Mouse (Mus musculus) limb, embryonic 14.5 days (tissue): ENCODE data around the gene Palld. TPM values are rescaled to one million over a fixed set of nuclear protein-coding genes. Genes with fewer than 3 reads are reported as not detected.

Source experiments
- ATAC-seq: fragments of 200-750 bp; cut with Nextera tagmentation; 2 replicates; pipeline ENCODE4 v1.8.0; 2017; ENCODE audit warnings: low read depth, moderate number of reproducible peaks, moderate TSS enrichment; ENCODE audit not compliant: low FRiP score
- DNase-seq: peaks from one replicate; pipeline ENCODE4 v3.0.0-alpha.2; 2015; ENCODE audit warnings: low spot score
- H3K27ac ChIP-seq: fragments of 300-500 bp; sonication (generic); replicated peaks from 2 replicates; pipeline ENCODE4 v1.5.1; 2014; ENCODE audit warnings: low read depth, mild to moderate bottlenecking, low read length, moderate library complexity, mixed read lengths
- H3K27me3 ChIP-seq: fragments of 300-500 bp; sonication (generic); 2 replicates; pipeline ENCODE4 v1.6.1; 2014; ENCODE audit warnings: low read length, mixed read lengths; ENCODE audit not compliant: control insufficient read depth, insufficient read depth
- H3K36me3 ChIP-seq: fragments of 300-500 bp; sonication (generic); 2 replicates; pipeline ENCODE4 v1.6.1; 2014; ENCODE audit warnings: mild to moderate bottlenecking, low read length, moderate library complexity, mixed read lengths; ENCODE audit not compliant: control insufficient read depth, insufficient read depth
- H3K4me1 ChIP-seq: fragments of 300-500 bp; sonication (generic); 2 replicates; pipeline ENCODE4 v1.6.1; 2014; ENCODE audit warnings: antibody characterized with exemption, low read length, mixed read lengths; ENCODE audit not compliant: control insufficient read depth, insufficient read depth
- H3K4me2 ChIP-seq: fragments of 300-500 bp; sonication (generic); replicated peaks from 2 replicates; pipeline ENCODE4 v1.6.1; 2014; ENCODE audit warnings: low read depth, mild to moderate bottlenecking, low read length, moderate library complexity; ENCODE audit not compliant: severe bottlenecking
- H3K4me3 ChIP-seq: fragments of 300-500 bp; sonication (generic); replicated peaks from 2 replicates; pipeline ENCODE4 v1.5.1; 2014; ENCODE audit warnings: low read length
- H3K9ac ChIP-seq: fragments of 300-500 bp; sonication (generic); 2 replicates; pipeline ENCODE4 v1.6.1; 2014; ENCODE audit warnings: mild to moderate bottlenecking, low read depth, low read length, moderate library complexity; ENCODE audit not compliant: severe bottlenecking
- H3K9me3 ChIP-seq: fragments of 300-500 bp; sonication (generic); 2 replicates; pipeline ENCODE4 v1.6.1; 2016; ENCODE audit warnings: low read length; ENCODE audit not compliant: control insufficient read depth
- POLR2A ChIP-seq: fragments of 200-500 bp; IDR thresholded peaks from 2 replicates; pipeline ENCODE4 v1.8.0; 2012; ENCODE audit warnings: inconsistent platforms, mild to moderate bottlenecking, moderate library complexity, borderline replicate concordance; ENCODE audit not compliant: insufficient read depth, insufficient read length; ENCODE audit errors: extremely low read depth
- WGBS: fragments of 180-500 bp; shearing (Covaris S2); extraction: QIAGEN DNeasy Blood & Tissue Kit; methylation state at CpG from one replicate; pipeline ENCODE4 v1.1.7; 2014; 5-methylcytosine and 5-hydroxymethylcytosine counted together
- polyA plus RNA-seq, 2 experiments: library from polyadenylated mRNA; depleted of rRNA in 1 of 2; stranded (reverse) in 1 of 2; unstranded in 1 of 2; fragments of >200 nt; fragmentation: Nextera tagmentation in 1 of 2; extraction: Ambion mirVana in 1 of 2; gene quantifications; 2 replicates each; pipeline versions ENCODE4 v1.2.1 to v1.2.3; 2012 to 2014

Palld gene
- polyA plus RNA-seq, 2 experiments, result 61.4 to 99.0 TPM

DNA sequence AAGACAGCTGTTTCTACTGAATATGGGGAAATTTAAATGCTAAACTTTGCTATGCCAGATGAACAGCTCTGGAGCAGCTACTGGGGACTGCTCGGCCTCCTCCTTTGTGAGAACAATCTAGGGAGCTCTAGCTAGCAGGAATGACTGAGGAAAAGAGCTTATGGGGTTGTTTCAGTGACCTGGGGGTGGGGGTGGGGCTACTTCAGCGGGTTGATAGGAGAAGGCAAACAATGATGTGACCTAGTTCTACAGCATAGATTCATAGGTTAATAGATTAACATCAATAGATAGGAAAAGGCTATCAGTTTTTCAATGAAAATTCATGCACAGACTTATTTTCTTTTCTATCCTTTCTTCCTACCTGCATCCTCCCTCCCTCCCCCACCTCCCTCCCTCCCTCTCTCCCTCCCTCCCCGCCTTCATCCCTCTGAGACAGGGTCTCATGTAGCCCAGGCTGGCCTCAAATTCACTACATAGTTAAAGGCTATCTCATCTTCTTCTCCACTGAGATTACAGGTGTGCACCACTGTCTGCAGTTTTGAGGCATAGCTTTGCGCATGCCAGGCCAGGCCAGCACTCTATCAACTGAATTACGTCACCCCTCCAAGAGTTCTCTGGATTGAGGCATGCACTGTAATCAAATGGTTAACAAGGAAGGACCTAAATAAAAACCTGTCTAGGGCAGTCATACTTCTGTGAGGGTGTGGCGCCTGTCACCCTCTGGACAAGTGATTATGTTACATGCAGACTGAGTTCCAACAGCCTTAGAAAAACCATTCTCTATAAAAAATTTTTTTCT, 158.5 kb downstream of the Palld start:
- Histone ChIP-seq H3K4me2 (no peak overlapping the region), H3K4me1 (peaks cover 26% of the 10 kb centered on the region), H3K27ac (no peak overlapping the region), H3K9me3 (no peaks in the 10 kb centered on the region), H3K4me3 (no peak overlapping the region), H3K36me3 (no peaks in the 10 kb centered on the region), H3K9ac (no peak overlapping the region), H3K27me3 (no peaks in the 10 kb centered on the region)
- ATAC-seq, result no peak
- 68% methylated on average over 6 of the region's 6 CpGs for WGBS
- DNase-seq, result no peak
- TF ChIP-seq POLR2A, result no peak

DNA sequence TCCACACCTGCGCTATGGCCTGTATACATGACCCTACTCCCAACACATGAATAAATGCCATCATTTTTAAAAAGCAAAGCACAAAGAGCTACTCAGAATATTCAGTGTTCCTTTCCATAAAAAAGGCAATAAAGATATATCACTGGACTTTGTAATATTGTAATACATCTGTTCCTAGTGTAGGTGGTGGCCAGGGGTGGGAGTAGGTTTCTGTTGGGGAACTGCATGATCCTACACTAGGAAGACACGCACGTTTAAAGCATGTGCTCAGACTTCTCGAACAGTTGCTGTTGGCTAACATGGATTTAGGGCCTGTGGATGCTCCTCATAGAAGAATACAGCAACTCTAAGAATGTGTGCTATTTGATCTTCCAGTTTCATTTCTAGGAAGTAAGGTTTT, 165.0 kb downstream of the Palld start:
- no peak overlapping the region for H3K4me2 ChIP-seq
- H3K4me3 ChIP-seq, result no peak overlapping the region
- no peaks in the 10 kb centered on the region for H3K9me3 ChIP-seq
- no peak overlapping the region for H3K9ac ChIP-seq
- peaks cover 13% of the 10 kb centered on the region; the same call in 1 of the 2 replicates for H3K4me1 ChIP-seq
- 0 out of 2 replicates have a peak, but pooled peaks cover 2% of the 10 kb centered on the region for H3K36me3 ChIP-seq
- 72% methylated on average over 4 of the region's 4 CpGs for WGBS
- H3K27me3 ChIP-seq, result no peaks in the 10 kb centered on the region
- no peak for ATAC-seq
- DNase-seq, result no peak
- H3K27ac ChIP-seq, result peak overlapping the region; percentile 26; the same call in 1 of the 2 replicates
- no peak for TF ChIP-seq POLR2A

DNA sequence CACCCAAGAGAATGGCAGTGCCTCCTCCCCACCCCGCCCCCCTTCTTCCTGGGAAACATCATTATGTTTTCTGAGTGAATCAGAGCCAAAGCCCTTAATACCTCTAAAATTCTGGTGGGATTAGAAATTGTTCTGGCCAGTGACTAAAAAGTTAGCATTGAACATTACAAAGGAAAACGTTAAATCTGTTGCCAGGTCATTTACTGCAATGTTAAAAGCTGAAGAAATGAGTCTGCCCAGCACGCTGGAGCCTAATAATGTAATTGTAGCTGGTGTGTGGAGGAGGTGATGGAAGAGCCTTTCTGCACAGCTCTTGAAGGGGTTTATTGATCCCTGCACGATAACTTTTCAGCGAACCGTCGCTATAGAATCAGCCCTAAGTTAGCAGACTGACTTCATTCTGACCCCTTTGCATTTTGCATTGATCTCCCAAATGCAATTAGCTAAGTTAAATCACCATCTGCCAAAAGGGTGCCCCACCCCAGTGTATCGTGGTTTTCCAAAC, 165.7 kb downstream of the Palld start:
- peak overlapping the region; percentile 26; the same call in 1 of the 2 replicates for H3K27ac ChIP-seq
- no peak overlapping the region for H3K4me2 ChIP-seq
- 40% methylated on average over 8 of the region's 8 CpGs for WGBS

DNA sequence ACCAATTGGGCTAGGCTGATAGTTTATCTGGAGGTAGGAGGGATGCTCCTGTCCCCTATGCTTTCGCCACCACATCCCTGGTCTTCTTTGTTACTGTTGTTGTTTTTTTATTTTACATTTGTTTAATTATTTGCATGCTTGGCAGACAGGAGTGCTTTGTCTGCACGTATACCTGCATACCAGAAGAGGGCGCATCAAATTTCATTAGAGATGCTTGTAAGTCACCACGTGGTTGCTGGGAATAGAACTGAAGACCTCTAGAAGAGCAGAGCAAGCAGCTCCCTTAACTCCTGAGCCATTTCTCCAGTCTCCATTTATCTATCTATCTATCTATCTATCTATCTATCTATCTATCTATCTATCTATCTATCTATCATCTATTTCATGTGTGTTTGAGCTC, 166.4 kb downstream of the Palld start:
- H3K36me3 ChIP-seq, result 0 out of 2 replicates have a peak, but pooled peaks cover 2% of the 10 kb centered on the region

More for the DNA sequence above, 165.7 kb downstream of the Palld start:
- no peak for TF ChIP-seq POLR2A
- Histone ChIP-seq H3K9ac (no peak overlapping the region), H3K36me3 (0 out of 2 replicates have a peak, but pooled peaks cover 2% of the 10 kb centered on the region), H3K4me1 (peaks cover 17% of the 10 kb centered on the region; the same call in 1 of the 2 replicates), H3K27me3 (no peaks in the 10 kb centered on the region), H3K9me3 (no peaks in the 10 kb centered on the region), H3K4me3 (no peak overlapping the region)
- DNase-seq (peak; percentile 71), ATAC-seq (peak; percentile 63; the same call in 1 of the 2 replicates)

DNA sequence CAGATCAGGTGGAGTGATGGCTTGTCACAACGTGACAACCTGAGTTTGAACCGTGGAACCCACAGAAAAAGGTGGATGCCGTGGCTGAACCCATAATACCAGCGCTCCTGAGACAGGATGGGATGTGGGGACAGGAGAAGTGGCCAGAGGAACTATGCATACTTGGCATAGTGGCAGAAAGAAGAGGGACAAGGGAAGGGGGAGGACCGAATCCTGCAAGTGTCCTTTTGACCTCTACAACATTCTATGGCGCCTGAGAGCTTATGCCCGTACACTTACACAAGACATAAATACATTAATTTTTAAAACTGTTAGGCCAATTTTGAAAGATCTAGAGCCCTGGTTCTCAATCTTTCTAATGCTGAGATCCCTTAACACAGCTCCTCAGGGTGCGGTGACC, 168.3 kb downstream of the Palld start:
- ATAC-seq, result no peak
- H3K36me3 ChIP-seq, result 0 out of 2 replicates have a peak, but pooled peaks cover 2% of the 10 kb centered on the region
- H3K27me3 ChIP-seq, result no peaks in the 10 kb centered on the region
- no peak overlapping the region for H3K4me3 ChIP-seq
- DNase-seq, result no peak
- no peak for TF ChIP-seq POLR2A
- 89% methylated on average over 8 of the region's 8 CpGs for WGBS
- no peak overlapping the region for H3K4me2 ChIP-seq
- H3K4me1 ChIP-seq, result peaks cover 28% of the 10 kb centered on the region
- no peak overlapping the region for H3K27ac ChIP-seq
- H3K9me3 ChIP-seq, result no peaks in the 10 kb centered on the region
- no peak overlapping the region for H3K9ac ChIP-seq

More for the DNA sequence above, 166.4 kb downstream of the Palld start:
- DNase-seq (no peak), ATAC-seq (no peak)
- no peak overlapping the region for H3K9ac ChIP-seq
- H3K27ac ChIP-seq, result no peak overlapping the region
- no peak overlapping the region for H3K4me2 ChIP-seq
- peaks cover 20% of the 10 kb centered on the region; the same call in 1 of the 2 replicates for H3K4me1 ChIP-seq
- no peaks in the 10 kb centered on the region for H3K9me3 ChIP-seq
- no peak overlapping the region for H3K4me3 ChIP-seq
- TF ChIP-seq POLR2A, result no peak
- H3K27me3 ChIP-seq, result no peaks in the 10 kb centered on the region
- 45% methylated on average over 4 of the region's 4 CpGs for WGBS
